Mouse (Mus musculus): ENCODE measurements around the gene Acss2. TPM values are rescaled to one million over a fixed set of nuclear protein-coding genes. Genes with fewer than 3 reads are reported as not detected.

Gene Acss2
- polyA plus RNA-seq, 1 experiment from 2014 or later = 15.0 TPM

- Histone ChIP-seq H3K4me1 (ENCODE audit: insufficient read depth, low read depth, low read length) (no peaks in the 10 kb centered on the region; the same call in 1 of the 2 replicates), H3K27me3 (replicated peaks; ENCODE audit: insufficient read depth, low read length) (no peaks in the 10 kb centered on the region), H3K36me3 (ENCODE audit: insufficient read depth, low read length) (no peaks in the 10 kb centered on the region), H3K4me2 (replicated peaks; ENCODE audit: low read depth, low read length) (no peak overlapping the region), H3K27ac (ENCODE audit: low read length) (no peak overlapping the region), H3K9ac (replicated peaks; ENCODE audit: low read depth) (no peak overlapping the region), H3K9me3 (ENCODE audit: low read length) (no peaks in the 10 kb centered on the region), H3K4me3 (ENCODE audit: low read depth, low read length) (no peak overlapping the region)
- no peak for DNase-seq (ENCODE audit: low spot score)
- 56% methylated on average over 7 of the region's 7 CpGs for WGBS
- no peak for TF ChIP-seq CTCF (IDR thresholded peaks at IDR 0.05)
- TF ChIP-seq EP300 (IDR thresholded peaks at IDR 0.05) = no peak
- ATAC-seq = no peak
Observed at GRCm38 (mm10) chr2:155502596-155502995, 15.2 kb upstream of the Acss2 start.

GRCm38 (mm10) chr2:155504440-155505355, 13.1 kb upstream of the Acss2 start:
- H3K36me3 ChIP-seq (ENCODE audit: insufficient read depth, low read length) = no peaks in the 10 kb centered on the region
- H3K4me1 ChIP-seq (ENCODE audit: insufficient read depth, low read depth, low read length) = no peaks in the 10 kb centered on the region; the same call in 1 of the 2 replicates
- no peak overlapping the region for H3K4me2 ChIP-seq (replicated peaks; ENCODE audit: low read depth, low read length)
- no peaks in the 10 kb centered on the region for H3K9me3 ChIP-seq (ENCODE audit: low read length)
- ATAC-seq (peak; percentile 50; the same call in 1 of the 2 replicates), DNase-seq (ENCODE audit: low spot score) (peak; percentile 47)
- no peak overlapping the region for H3K27ac ChIP-seq (ENCODE audit: low read length)
- no peaks in the 10 kb centered on the region for H3K27me3 ChIP-seq (replicated peaks; ENCODE audit: insufficient read depth, low read length)
- H3K4me3 ChIP-seq (ENCODE audit: low read depth, low read length) = no peak overlapping the region
- TF ChIP-seq EP300 (IDR thresholded peaks at IDR 0.05) (0 out of 2 replicates have a peak, but pooled peaks have one; percentile 14), CTCF (IDR thresholded peaks at IDR 0.05) (no peak)
- no peak overlapping the region for H3K9ac ChIP-seq (replicated peaks; ENCODE audit: low read depth)
- WGBS = 47% methylated on average over 13 of the region's 13 CpGs

- Histone ChIP-seq H3K4me1 (ENCODE audit: insufficient read depth, low read depth, low read length) (no peaks in the 10 kb centered on the region; the same call in 1 of the 2 replicates), H3K4me2 (replicated peaks; ENCODE audit: low read depth, low read length) (no peak overlapping the region), H3K9me3 (ENCODE audit: low read length) (no peaks in the 10 kb centered on the region), H3K27me3 (replicated peaks; ENCODE audit: insufficient read depth, low read length) (no peaks in the 10 kb centered on the region), H3K4me3 (ENCODE audit: low read depth, low read length) (no peak overlapping the region), H3K27ac (ENCODE audit: low read length) (no peak overlapping the region), H3K36me3 (ENCODE audit: insufficient read depth, low read length) (no peaks in the 10 kb centered on the region), H3K9ac (replicated peaks; ENCODE audit: low read depth) (no peak overlapping the region)
- DNase-seq (ENCODE audit: low spot score) = no peak
- ATAC-seq = no peak
- TF ChIP-seq EP300 (IDR thresholded peaks at IDR 0.05) (no peak), CTCF (IDR thresholded peaks at IDR 0.05) (no peak)
- 85% methylated on average over 9 of the region's 9 CpGs for WGBS
Observed at GRCm38 (mm10) chr2:155505811-155506210, 11.9 kb upstream of the Acss2 start.

GRCm38 (mm10) chr2:155507721-155508470, 9.9 kb upstream of the Acss2 start:
- TF ChIP-seq EP300 (IDR thresholded peaks at IDR 0.05) (no peak), CTCF (IDR thresholded peaks at IDR 0.05) (no peak)
- no peak overlapping the region for H3K4me2 ChIP-seq (replicated peaks; ENCODE audit: low read depth, low read length)
- WGBS = 67% methylated on average over 10 of the region's 10 CpGs
- no peaks in the 10 kb centered on the region for H3K27me3 ChIP-seq (replicated peaks; ENCODE audit: insufficient read depth, low read length)
- H3K9ac ChIP-seq (replicated peaks; ENCODE audit: low read depth) = no peak overlapping the region
- no peaks in the 10 kb centered on the region for H3K9me3 ChIP-seq (ENCODE audit: low read length)
- no peaks in the 10 kb centered on the region; the same call in 1 of the 2 replicates for H3K4me1 ChIP-seq (ENCODE audit: insufficient read depth, low read depth, low read length)
- ATAC-seq (no peak), DNase-seq (ENCODE audit: low spot score) (no peak)
- H3K4me3 ChIP-seq (ENCODE audit: low read depth, low read length) = no peak overlapping the region
- H3K27ac ChIP-seq (ENCODE audit: low read length) = no peak overlapping the region
- no peaks in the 10 kb centered on the region for H3K36me3 ChIP-seq (ENCODE audit: insufficient read depth, low read length)

- 60% methylated on average over 4 of the region's 4 CpGs for WGBS
- no peak overlapping the region for H3K27ac ChIP-seq (ENCODE audit: low read length)
- H3K4me3 ChIP-seq (ENCODE audit: low read depth, low read length) = no peak overlapping the region
- no peak overlapping the region for H3K4me2 ChIP-seq (replicated peaks; ENCODE audit: low read depth, low read length)
- ATAC-seq (peak; percentile 29; the same call in 1 of the 2 replicates), DNase-seq (ENCODE audit: low spot score) (peak; percentile 69)
- H3K27me3 ChIP-seq (replicated peaks; ENCODE audit: insufficient read depth, low read length) = no peaks in the 10 kb centered on the region; the same call in 1 of the 2 replicates
- no peak overlapping the region for H3K9ac ChIP-seq (replicated peaks; ENCODE audit: low read depth)
- TF ChIP-seq EP300 (IDR thresholded peaks at IDR 0.05) = no peak
- TF ChIP-seq CTCF (IDR thresholded peaks at IDR 0.05) = peak; percentile 82
- no peaks in the 10 kb centered on the region for H3K9me3 ChIP-seq (ENCODE audit: low read length)
- H3K4me1 ChIP-seq (ENCODE audit: insufficient read depth, low read depth, low read length) = peaks cover 5% of the 10 kb centered on the region; the same call in 1 of the 2 replicates
- H3K36me3 ChIP-seq (ENCODE audit: insufficient read depth, low read length) = no peaks in the 10 kb centered on the region
Observed at GRCm38 (mm10) chr2:155512479-155512878, 5.3 kb upstream of the Acss2 start.

- H3K27ac ChIP-seq (ENCODE audit: low read length) = no peak overlapping the region
- TF ChIP-seq EP300 (IDR thresholded peaks at IDR 0.05) = no peak
- TF ChIP-seq CTCF (IDR thresholded peaks at IDR 0.05) = no peak
- H3K4me1 ChIP-seq (ENCODE audit: insufficient read depth, low read depth, low read length) = peaks cover 5% of the 10 kb centered on the region; the same call in 1 of the 2 replicates
- DNase-seq (ENCODE audit: low spot score) = no peak
- H3K9me3 ChIP-seq (ENCODE audit: low read length) = no peaks in the 10 kb centered on the region
- no peak for ATAC-seq
- 54% methylated on average over 5 of the region's 5 CpGs for WGBS
- no peak overlapping the region for H3K4me3 ChIP-seq (ENCODE audit: low read depth, low read length)
- no peaks in the 10 kb centered on the region for H3K36me3 ChIP-seq (ENCODE audit: insufficient read depth, low read length)
- no peaks in the 10 kb centered on the region; the same call in 1 of the 2 replicates for H3K27me3 ChIP-seq (replicated peaks; ENCODE audit: insufficient read depth, low read length)
- H3K9ac ChIP-seq (replicated peaks; ENCODE audit: low read depth) = no peak overlapping the region
- no peak overlapping the region for H3K4me2 ChIP-seq (replicated peaks; ENCODE audit: low read depth, low read length)
Observed at GRCm38 (mm10) chr2:155513543-155513942, 4.2 kb upstream of the Acss2 start.

All from lung, postnatal 0 days (tissue).